Mouse (Mus musculus) layer of hippocampus, adult 18-20 months (tissue): Measurements from ENCODE around the gene Lrg1. TPM values are rescaled to one million over a fixed set of nuclear protein-coding genes. Genes with fewer than 3 reads are reported as not detected.

Source experiments
- DNase-seq, 2 experiments: peaks; one replicate each; pipeline ENCODE4 v3.0.0; 2022; ENCODE audit warnings: low spot score in 2 of 2
- total RNA-seq, 2 experiments: library from RNA; stranded (reverse); gene quantifications; 2 replicates each; pipeline ENCODE4 v1.2.3; 2021

Gene Lrg1
- total RNA-seq, 2 experiments from 2014 or later, result 0.61 to 1.0 TPM

DNA sequence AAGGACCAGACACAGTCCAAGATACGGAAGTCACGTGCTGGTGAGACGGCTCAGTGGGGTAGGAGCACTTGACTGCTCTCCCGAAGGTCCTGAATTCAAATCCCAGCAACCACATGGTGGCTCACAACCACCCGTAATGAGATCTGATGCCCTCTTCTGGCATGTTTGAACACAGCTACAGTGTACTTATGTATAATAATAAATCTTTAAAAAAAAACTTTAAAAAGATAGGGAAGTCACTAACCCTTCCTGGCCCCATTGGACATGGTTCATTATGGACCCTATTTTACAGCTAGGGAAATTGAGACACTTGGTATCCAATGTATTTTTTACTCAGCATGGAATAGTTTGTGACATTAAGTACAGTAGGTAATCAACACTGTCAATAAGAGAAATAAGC, 44.3 kb downstream of the Lrg1 start:
- DNase-seq, result no peak

DNA sequence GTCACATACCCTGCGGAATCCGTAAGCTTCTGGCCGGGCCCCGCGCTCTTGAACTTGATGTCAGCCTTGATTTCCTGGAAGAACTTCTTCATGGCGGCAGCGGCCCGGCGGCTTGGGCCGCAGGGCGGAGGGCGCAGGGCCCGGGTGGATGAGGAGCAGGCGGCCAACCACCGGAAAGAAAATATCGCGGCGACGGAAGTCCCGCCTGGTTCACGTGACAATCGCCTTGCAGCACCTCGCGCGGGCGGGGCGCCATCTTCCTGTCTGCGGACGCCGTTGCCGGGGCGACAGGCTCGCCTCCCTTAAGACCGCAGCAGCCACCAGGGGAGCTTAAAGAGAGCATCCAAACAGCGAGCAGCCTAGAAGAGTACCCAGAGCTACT, 47.0 kb downstream of the Lrg1 start, which contains the start of gene Ubxn6:
Gene Ubxn6 (minus strand): TSS at position 202 of the 382 bp plus-strand sequence.
- DNase-seq, result peak; percentile 95 to 98

DNA sequence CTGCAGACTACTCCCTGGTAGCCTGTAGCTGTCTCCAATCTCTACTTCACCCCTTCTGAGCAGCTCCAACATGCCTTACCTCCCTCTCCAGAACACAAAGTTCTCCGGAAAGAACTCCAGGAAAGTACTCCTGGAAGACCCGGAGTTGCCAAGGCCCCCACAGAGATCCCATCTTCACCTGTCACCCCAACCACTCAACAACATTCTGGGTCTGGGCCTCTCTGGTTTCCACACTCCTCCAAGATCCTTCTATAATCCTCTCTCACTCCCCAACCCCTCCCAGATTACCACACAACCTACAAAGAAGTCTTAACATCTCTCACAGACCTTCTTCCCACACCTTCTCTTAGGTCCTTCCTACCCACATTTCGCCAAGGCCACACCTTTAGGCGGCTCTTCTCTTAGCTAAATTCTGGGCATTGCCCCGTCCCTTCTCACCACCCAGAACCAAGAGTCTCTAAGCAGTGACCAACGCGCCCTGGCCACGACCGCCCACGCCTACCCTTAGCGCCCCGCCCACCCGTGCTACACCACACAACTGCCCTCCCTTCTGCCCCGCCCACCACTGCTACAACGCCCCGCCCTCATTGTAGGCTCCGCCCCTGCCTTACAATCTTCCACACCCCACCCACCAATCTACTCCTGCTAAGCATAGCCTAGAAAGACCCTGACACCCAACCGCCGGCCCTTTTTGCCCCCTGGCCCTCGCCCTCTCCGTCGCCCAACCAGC, 47.5 kb downstream of the Lrg1 start:
- DNase-seq, result peak; percentile 48 to 67

DNA sequence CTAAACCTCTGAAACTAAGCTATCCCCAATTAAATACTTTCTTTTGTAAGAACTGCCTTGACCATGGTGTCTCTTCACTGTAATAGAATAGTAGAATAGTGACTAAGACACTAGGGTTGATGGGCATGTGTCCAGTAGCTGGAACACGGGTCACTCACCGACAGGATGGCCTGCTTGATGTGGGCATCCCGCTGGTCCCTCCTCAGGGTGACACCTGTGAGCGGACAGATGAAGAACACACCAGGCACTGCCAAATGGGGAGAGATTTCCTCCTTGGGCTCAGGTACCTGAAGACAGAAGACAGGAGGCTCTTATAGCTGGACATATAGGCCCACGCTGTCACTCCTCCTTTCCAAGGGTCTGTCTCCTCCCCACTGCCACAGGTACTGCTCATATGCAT, 49.6 kb downstream of the Lrg1 start:
- DNase-seq, result no peak

DNA sequence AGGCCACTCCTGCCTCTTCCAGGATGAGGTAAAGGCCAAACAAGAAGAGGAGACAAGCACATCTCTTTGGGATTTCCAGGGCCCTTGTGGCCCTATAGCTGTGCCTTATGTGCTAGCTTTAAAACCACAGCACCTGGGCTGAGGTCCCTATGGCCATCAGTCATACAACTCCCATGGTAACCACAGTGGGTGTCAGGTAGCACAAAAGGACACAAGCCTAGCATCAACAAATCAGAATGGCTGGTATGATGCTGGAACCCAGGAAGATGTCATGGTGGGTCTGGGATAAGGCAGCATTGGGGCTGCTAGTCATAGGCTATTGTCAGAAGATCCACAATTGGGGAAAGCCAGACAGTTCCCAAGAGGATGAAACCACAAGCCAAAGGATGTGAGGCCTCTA, 50.7 kb downstream of the Lrg1 start:
- DNase-seq, result no peak

Other genes with a start within 250 kb of the Lrg1 start
- 1 to 10 TPM; 4.7 to 5.9 TPM for gene Zfp119a, start 243.1 kb downstream of the Lrg1 start, total RNA-seq
- gene Zfp959, start 229.9 kb downstream of the Lrg1 start, total RNA-seq, result 1 to 10 TPM; 6.2 to 6.5 TPM
- 1 to 10 TPM; 2.9 to 3.6 TPM for gene Zfp119b, start 172.5 kb downstream of the Lrg1 start, total RNA-seq
- 1 to 10 TPM; 1.4 to 1.5 TPM for gene Ebi3, start 169.4 kb downstream of the Lrg1 start, total RNA-seq
- 10 to 100 TPM; 16.9 to 17.5 TPM for gene Yju2, start 162.9 kb downstream of the Lrg1 start, total RNA-seq
- gene Shd, start 151.5 kb downstream of the Lrg1 start, total RNA-seq, result 10 to 100 TPM; 21.1 to 21.2 TPM
- gene Fsd1, start 135.5 kb downstream of the Lrg1 start, total RNA-seq, result 10 to 100 TPM; 68.1 to 68.2 TPM
- 1 to 10 TPM; 1.4 to 2.1 TPM for gene Stap2, start 116.4 kb downstream of the Lrg1 start, total RNA-seq
- 100 to 1,000 TPM; 106 to 111 TPM for gene Mpnd, start 116.3 kb downstream of the Lrg1 start, total RNA-seq
- gene Sh3gl1, start 85.4 kb downstream of the Lrg1 start, total RNA-seq, result 10 to 100 TPM; 53.9 to 57.8 TPM
- 1 to 10 TPM; 2.0 to 3.0 TPM for gene Chaf1a, start 81.6 kb downstream of the Lrg1 start, total RNA-seq
- 10 to 100 TPM; 85.7 to 90.6 TPM for gene Ubxn6, start 47.0 kb downstream of the Lrg1 start, total RNA-seq
- 100 to 1,000 TPM; 105 to 107 TPM for gene Hdgfl2, start 42.4 kb downstream of the Lrg1 start, total RNA-seq
- gene Plin4, start 12.2 kb downstream of the Lrg1 start, total RNA-seq, result 10 to 100 TPM; 16.3 to 16.9 TPM
- 1 to 10 TPM in 1 of 2 experiments, under 1 TPM in 1; 0.67 to 1.1 TPM for gene Plin5, start 4.4 kb downstream of the Lrg1 start, total RNA-seq
- gene Sema6b, start 18.3 kb upstream of the Lrg1 start, total RNA-seq, result 100 to 1,000 TPM; 128 to 130 TPM
- 1 to 10 TPM; 4.6 to 6.1 TPM for gene Tnfaip8l1, start 40.5 kb upstream of the Lrg1 start, total RNA-seq
- 10 to 100 TPM; 41.7 to 44.3 TPM for gene Mydgf, start 61.9 kb upstream of the Lrg1 start, total RNA-seq
- gene Dpp9, start 96.9 kb upstream of the Lrg1 start, total RNA-seq, result 10 to 100 TPM; 61.7 to 63.8 TPM
- gene Fem1a, start 134.8 kb upstream of the Lrg1 start, total RNA-seq, result 10 to 100 TPM; 35.3 TPM
- gene Ticam1, start 154.8 kb upstream of the Lrg1 start, total RNA-seq, result 1 to 10 TPM; 7.9 to 8.2 TPM
- 10 to 100 TPM; 19.1 to 21.8 TPM for gene Plin3, start 170.9 kb upstream of the Lrg1 start, total RNA-seq
- gene Arrdc5, start 178.3 kb upstream of the Lrg1 start, total RNA-seq, result not detected
- under 1 TPM; 0.48 to 0.50 TPM for gene Uhrf1, start 181.3 kb upstream of the Lrg1 start, total RNA-seq
- 10 to 100 TPM; 77.3 to 83.1 TPM for gene Kdm4b, start 204.1 kb upstream of the Lrg1 start, total RNA-seq